Mouse (Mus musculus) spleen, postnatal 4 days (tissue): ENCODE results near the gene Zfp677.
"Not testable (repeated sequence)": the region's sequence is repeated elsewhere in the genome, so short reads cannot be mapped to it uniquely, and the experiment has no call there.

Experiments
- DNase-seq, 2 experiments: peaks; one replicate each; pipeline ENCODE4 v3.0.0; 2022; ENCODE audit warnings: low spot score in 2 of 2

Zfp677 gene

GRCm38 (mm10) chr17:21383391-21384056 is at the start of gene Zfp677:
TSS of gene Zfp677 (plus strand) at chr17:21383748.
- DNase-seq = peak; percentile 62 to 78

- not testable (repeated sequence) for DNase-seq
These were observed 15.5 kb upstream of the Zfp677 start for GRCm38 (mm10) chr17:21368018-21368417.

GRCm38 (mm10) chr17:21369925-21370719 is 13.4 kb upstream of the Zfp677 start:
- DNase-seq = peak in 1 of 2 experiments; percentile 26

GRCm38 (mm10) chr17:21375311-21375710 is 8.2 kb upstream of the Zfp677 start:
- DNase-seq = no peak

GRCm38 (mm10) chr17:21384057-21384411 is 486 bp downstream of the Zfp677 start:
- no peak for DNase-seq

GRCm38 (mm10) chr17:21422664-21423599 is 39.4 kb downstream of the Zfp677 start, which contains the start of gene Zfp54:
TSS of gene Zfp54 (plus strand) at chr17:21423227.
- peak; percentile 78 to 84 for DNase-seq

- DNase-seq = not testable (repeated sequence)
These were observed 55.4 kb downstream of the Zfp677 start for GRCm38 (mm10) chr17:21438806-21439400.
